Mouse (Mus musculus) erythroblast, embryonic 14.5 days (primary cell): ENCODE measurements around the gene Ifnl3.

Experiments used
- GATA1 ChIP-seq: IDR thresholded peaks from 2 replicates; pipeline ENCODE4 v1.6.1; 2012; ENCODE audit warnings: low read length, inconsistent platforms, mixed read lengths
- TAL1 ChIP-seq: IDR thresholded peaks from 3 replicates; pipeline ENCODE4 v1.6.1; 2012; ENCODE audit warnings: low read length, inconsistent platforms, mixed read lengths

GRCm38 (mm10) chr7:28561967-28562366, 39.3 kb downstream of the Ifnl3 start:
- TF ChIP-seq GATA1 (no peak), TAL1 (no peak)
